In the genomic region with DNA sequence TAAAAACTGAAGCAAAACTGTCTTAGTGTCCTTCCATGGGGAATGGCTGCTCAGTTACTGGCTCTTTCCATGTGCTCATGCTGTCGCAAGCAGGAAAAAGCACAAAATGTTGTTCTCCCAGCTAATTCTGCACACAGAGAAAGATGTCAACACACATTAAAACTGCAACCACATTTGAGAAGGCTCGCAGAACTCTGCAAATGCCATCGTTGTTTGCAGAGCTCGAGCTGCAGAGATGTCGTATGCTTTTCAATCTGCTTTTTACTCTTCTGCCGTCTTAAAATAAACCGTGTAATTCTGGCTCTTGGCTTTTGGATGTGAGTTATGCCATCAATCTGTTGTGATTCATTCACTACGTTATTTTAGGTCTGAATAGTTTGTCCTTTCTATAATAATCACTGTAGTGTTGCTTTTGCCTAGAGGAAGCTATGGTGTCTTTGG, we compare ENCODE assay signal across 11 mouse cellular contexts.
DNase-seq lines count a peak whose midpoint lies in the region; ATAC-seq and TF ChIP-seq lines count a peak whose summit lies in the region.
"Had no signal": no experiment of that assay in that cellular context is flagged by ENCODE, and none has a peak within 500 bp of the region (broad histone marks: within the 10 kb centered on the region; RNA-seq: fewer than 3 reads in every experiment).

No protein-coding gene starts in this region.

- no peak overlapping the region for H3K27ac ChIP-seq in cerebellum, adult 2 months (ENCODE audit: insufficient read depth, low read length)
- H3K27ac ChIP-seq in hindbrain, embryonic 15.5 days (replicated peaks): peak overlapping the region; percentile 47

- TF ChIP-seq POLR2A in cerebellum, adult 2 months (IDR thresholded peaks at IDR 0.05; ENCODE audit: borderline replicate concordance, insufficient read depth, low read length): no peak

- 28% methylated on average over 8 of the region's 8 CpGs for WGBS in cerebellum, adult 2 months
- 31% methylated on average over 8 of the region's 8 CpGs for WGBS in hindbrain, embryonic 15.5 days

- no peak overlapping the region for H3K4me2 ChIP-seq in hindbrain, embryonic 15.5 days

- no peak for ATAC-seq in hindbrain, embryonic 15.5 days (ENCODE audit: low FRiP score, low read depth)

- no peaks in the 10 kb centered on the region for H3K27me3 ChIP-seq in cerebellum, adult 2 months (ENCODE audit: control insufficient read depth, insufficient read depth, low read length)
- H3K27me3 ChIP-seq in hindbrain, embryonic 15.5 days: no peaks in the 10 kb centered on the region

- H3K4me3 ChIP-seq in cerebellum, adult 2 months (replicated peaks; ENCODE audit: insufficient read depth, low read depth, low read length): no peak overlapping the region
- H3K4me3 ChIP-seq in hindbrain, embryonic 15.5 days: no peak overlapping the region
- H3K4me3 ChIP-seq: erythroblast, embryonic 14.5 days had no signal

- H3K36me3 ChIP-seq in hindbrain, embryonic 15.5 days: no peaks in the 10 kb centered on the region

- H3K9ac ChIP-seq in hindbrain, embryonic 15.5 days: no peak overlapping the region

- DNase-seq in cerebellum, adult 2 months: peak; percentile 6 to 9
- DNase-seq in cerebellum, adult 8-10 months: no peak
- DNase-seq in left cerebral cortex, postnatal 25 days (ENCODE audit: low spot score in 2 of 2): peak; percentile 74 to 92
- DNase-seq in right cerebral cortex, postnatal 36 days (ENCODE audit: low spot score in 2 of 2): peak; percentile 47 to 75
- no peak for DNase-seq in MN1 (ENCODE audit: low spot score)
- DNase-seq in heart, postnatal 36 days: no peak
- no peak for DNase-seq in thymus, postnatal 0 days (ENCODE audit: low spot score)
- DNase-seq: kidney, postnatal 4 days; lung, postnatal 10 days had no signal

- TF ChIP-seq CTCF in cerebellum, adult 2 months (IDR thresholded peaks at IDR 0.05; ENCODE audit: borderline replicate concordance, insufficient read depth, low read depth, low read length): no peak

- no peaks in the 10 kb centered on the region for H3K9me3 ChIP-seq in hindbrain, embryonic 15.5 days

- intact Hi-C loops in left cerebral cortex, postnatal 25 days (cut with DNase I): loop anchor here (5.0 kb wide), 2 partner anchors 160 to 330 kb away; no protein-coding TSS in a partner anchor
- intact Hi-C loops in heart, postnatal 36 days (cut with DNase I): no loop called here

- peaks cover 3% of the 10 kb centered on the region; the same call in 1 of the 2 replicates for H3K4me1 ChIP-seq in cerebellum, adult 2 months (ENCODE audit: control insufficient read depth, insufficient read depth, low read length)
- peaks cover 33% of the 10 kb centered on the region for H3K4me1 ChIP-seq in hindbrain, embryonic 15.5 days (replicated peaks)

Comparison
In these comparisons a context has a peak if more than half of its experiments do, and no peak if none do; other contexts are left out.
1. DNase-seq: peak in cerebellum, adult 2 months (2 of 2), left cerebral cortex, postnatal 25 days (2 of 2) and right cerebral cortex, postnatal 36 days (2 of 2); none in cerebellum, adult 8-10 months (single experiment), MN1 (single experiment), heart, postnatal 36 days (0 of 2) and thymus, postnatal 0 days (single experiment).